Mouse (Mus musculus) kidney, adult 9 months (tissue): ENCODE measurements around the gene Olfr1418.
"Not testable (repeated sequence)": the region's sequence is repeated elsewhere in the genome, so short reads cannot be mapped to it uniquely, and the experiment has no call there.

ENCODE experiments used
- DNase-seq: peaks from one replicate; pipeline ENCODE4 v3.0.0; 2022

The Olfr1418 gene

DNA sequence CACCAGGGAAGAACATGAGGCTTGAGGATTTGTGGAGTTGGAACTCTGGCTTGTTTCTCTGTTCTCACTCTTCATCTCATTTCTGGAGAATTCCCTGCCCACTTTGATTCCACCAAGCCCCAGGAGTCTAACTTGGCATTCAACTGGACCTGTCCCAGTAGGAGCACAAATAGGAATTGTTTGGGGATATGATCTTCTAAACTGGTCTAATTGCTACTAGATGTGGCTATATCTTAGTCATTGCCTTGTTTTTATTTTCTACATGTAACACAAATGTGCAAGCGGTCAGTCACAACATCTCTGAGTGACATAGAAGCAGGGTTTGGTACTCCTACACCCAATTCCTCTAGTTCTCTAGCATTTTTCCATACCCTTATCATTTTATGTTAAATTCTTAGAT, at the start of gene Olfr1418:
Gene Olfr1418 (minus strand): TSS at position 101 of the 400 bp plus-strand sequence.
- no peak for DNase-seq

DNA sequence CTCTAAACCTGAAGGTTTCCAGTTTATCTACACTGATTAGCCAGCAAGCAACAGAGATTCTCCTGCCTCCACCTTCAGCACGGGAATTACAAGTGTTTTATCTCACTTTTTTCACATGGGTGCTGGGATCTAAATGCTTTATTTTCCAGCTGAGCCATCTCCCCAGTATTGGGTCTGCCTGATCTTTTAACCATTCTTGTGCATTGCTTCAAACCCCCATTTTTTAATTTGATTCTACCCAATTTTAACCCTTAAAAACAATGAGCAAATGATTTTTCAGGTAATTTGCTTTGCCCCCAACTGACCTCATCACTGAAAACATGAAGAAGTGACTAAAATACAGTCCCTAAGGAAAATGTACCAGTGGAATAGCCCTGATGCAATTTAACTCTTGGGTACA, 25.4 kb upstream of the Olfr1418 start, which contains the start of gene Olfr1420:
Gene Olfr1420 (plus strand): TSS at position 301 of the 400 bp plus-strand sequence.
- no peak for DNase-seq

DNA sequence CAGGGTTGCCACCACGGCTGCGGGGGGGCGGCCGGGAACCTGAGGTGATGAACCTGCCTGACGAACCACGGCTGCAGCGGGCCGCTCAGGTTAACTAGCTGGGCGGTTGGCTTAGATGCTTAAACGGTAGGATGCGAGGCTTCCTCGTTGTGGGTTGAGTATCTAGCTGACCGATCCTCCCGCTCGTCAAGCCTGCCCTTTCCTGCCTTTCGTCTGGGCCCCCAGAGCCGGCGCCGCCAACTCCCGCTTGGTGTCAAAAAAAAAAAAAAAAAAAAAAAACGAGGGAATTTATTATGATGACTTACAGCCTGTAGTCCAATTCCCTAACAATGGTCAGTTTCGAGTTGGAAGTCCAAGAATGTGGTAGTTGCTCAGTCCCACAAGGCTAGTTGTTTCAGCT, 17.5 kb upstream of the Olfr1418 start:
- not testable (repeated sequence) for DNase-seq

DNA sequence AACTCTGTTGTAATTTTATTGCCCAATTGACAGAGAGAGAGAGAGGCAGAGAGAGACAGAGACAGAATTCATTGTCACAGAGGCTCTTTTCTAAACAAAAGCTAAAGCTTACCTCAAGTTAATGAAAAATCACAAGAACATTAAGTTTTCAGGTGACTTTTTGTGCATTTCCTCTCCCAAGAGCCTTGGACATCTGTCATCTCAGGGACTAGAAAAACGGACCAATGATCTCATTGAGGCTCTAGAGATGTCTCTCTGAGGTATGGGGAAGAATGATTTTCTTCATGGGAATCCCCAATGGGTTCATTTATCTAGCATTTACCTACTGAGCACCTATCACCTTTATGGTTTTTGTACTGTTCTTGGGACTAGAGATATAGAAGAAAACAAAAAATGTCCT, 14.1 kb upstream of the Olfr1418 start, which contains the start of gene Olfr1419:
Gene Olfr1419 (minus strand): TSS at position 101 of the 400 bp plus-strand sequence.
- DNase-seq, result no peak

DNA sequence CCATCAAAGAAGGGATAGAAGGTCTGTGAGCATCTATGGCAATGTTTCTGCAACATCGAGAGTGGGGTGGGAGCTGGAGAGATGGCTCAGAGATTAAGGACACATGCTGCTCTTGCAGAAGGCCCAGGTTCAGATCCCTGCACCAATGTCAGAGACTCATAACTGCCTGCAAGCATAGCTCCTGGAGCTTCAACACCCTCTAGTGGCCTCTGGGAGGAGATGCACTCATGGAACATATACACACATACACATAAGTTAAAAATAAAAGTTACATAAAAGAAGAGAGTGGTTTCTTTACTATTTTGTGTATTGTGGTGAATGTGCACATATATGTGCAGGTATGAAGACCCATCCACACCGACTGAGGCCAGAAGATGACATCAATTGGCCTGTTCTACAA, 7.0 kb upstream of the Olfr1418 start:
- no peak for DNase-seq

DNA sequence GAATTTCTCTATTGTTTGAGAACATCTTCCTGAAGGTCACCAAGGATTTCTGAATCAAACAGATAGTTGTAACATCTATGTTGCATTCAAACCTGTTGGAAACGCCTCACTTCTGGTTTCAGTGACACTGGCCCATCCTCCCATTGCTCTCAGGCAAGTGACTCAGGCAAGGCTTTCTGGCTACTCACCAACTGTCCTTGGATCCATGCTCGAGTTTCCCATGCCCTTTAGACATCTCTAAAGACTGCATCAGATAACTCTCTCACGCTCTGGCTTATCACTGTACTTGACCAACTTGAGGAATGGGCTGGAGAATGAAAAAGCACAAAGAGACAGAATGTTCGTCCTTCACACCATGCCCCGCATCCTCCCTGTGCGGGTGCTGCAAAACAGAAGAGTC, 4.4 kb downstream of the Olfr1418 start:
- no peak for DNase-seq

DNA sequence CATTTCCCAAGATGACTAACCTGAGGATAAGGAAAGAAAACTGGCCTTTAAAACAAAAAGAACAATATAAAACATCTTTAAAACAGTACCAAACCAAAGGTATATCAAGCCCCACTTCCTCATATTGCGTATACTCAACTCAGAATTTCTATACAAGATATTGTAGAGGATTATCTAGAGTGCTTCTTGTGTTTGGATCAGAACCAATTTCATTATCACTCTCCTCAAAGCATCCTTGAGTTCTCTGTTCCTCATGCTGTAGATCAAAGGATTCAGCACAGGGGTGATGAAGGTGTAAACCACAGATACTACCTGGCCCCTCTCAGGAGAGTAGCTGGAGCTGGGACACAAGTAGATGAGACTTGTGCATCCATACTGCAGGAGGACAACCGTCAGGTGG, 6.0 kb downstream of the Olfr1418 start:
- no peak for DNase-seq

DNA sequence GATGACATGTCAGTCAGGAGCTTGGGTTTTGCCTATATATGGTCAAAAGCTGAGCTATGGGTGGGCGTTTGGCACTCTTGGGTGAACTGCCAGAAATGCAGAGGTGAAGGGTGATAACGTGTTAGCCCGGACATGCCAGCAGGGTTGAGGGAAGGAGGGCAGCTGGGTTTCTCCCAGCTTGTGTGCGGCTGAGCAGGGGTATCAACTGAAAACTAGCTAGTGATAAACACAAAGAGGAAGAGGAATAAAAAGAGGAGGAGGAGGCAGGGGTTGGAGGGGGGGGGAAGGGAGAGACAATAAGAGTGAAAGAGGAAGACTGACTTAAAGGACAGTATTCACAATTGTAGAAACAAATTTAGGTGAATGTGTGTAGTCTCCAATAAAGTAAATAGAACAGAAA, 8.2 kb downstream of the Olfr1418 start:
- DNase-seq, result no peak

DNA sequence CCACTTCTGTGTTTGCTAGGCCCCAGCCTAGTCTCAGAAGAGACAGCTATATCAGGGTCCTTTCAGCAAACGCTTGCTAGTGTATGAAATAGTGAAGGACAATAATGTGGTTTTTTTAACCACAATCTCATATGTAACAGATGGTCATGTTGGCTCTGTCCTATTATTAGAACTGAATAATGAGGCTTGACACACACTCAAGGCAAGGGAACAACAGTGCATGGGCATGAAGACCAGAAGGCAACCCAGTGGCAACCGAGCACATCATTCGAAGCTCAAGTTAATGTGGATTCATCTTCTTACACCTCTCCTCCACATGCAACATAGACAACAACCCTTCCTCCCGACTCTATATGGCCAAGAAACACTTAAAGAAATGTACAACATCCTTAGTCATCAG, 14.5 kb downstream of the Olfr1418 start:
- DNase-seq, result no peak

DNA sequence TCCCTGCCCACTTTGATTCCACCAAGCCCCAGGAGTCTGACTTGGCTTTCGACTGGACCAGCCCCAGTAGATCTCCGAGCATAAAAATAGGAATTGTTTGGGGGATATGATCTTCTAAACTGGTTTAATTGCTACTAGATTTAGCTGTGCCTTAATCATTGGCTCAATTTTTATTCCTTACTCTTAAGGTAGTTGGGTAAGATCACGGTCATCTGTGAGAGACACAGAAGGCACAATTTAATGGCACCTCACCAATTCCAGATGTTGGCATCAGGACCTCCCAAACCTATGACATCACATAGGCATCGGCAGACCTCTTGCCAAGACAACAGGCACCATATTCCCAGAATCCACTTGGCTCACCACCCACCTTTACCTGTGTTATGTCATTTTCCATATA, 21.7 kb downstream of the Olfr1418 start, which contains the start of gene Olfr1417:
Gene Olfr1417 (minus strand): TSS at position 101 of the 400 bp plus-strand sequence.
- DNase-seq, result no peak

DNA sequence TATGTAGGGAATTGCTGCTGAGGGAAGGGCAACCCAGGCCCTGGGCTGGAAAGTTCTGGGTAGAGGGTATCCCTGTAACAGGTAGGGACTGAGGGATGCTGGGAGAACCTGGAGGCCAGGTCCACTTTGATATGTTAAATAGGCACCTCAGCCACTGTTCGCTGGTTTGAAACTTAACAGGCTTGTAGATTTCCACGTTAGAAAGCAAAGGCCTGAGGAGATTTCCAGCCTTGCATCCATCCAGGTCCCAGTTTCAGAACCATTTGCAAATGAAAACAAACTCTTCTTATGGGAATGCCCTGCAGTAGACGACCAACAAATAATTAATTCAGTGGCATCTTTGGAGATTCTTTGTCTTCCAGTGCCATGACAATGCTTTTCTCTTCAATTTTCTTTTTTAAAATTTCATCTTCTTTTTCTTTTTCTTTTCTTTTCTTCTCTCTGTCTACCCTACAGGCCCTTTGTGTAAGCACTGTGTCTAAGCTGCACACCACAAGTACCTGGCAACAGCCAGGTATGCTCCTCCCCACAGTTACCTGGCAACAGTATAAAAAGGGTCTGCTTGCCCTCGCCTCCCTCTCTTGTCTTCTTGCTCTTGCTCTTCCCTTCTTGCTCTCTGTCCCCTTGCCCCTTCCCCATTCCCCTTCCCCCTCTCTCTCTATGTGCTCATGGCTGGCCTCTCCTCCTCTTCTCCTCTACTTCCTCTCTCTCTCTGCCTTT, 37.4 kb downstream of the Olfr1418 start:
- no peak for DNase-seq

DNA sequence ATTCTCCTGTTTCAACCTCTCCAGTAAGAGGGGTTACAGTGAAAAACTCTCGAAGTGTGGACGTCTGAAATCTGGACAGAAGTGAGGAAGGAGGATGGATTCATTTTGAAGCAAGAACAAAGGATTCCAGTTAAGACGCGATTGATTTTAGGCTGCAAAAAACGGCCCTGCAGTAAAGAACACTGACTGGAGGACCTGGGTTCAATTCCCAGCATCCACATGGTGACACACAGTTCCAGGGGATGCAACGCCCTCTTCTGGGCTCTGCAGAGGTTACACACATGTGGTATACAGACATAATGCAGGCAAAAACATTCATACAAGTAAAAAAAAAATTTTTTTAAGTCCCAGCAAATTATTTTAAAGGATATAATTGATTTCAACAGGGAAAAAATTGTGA, 40.7 kb downstream of the Olfr1418 start:
- no peak for DNase-seq

DNA sequence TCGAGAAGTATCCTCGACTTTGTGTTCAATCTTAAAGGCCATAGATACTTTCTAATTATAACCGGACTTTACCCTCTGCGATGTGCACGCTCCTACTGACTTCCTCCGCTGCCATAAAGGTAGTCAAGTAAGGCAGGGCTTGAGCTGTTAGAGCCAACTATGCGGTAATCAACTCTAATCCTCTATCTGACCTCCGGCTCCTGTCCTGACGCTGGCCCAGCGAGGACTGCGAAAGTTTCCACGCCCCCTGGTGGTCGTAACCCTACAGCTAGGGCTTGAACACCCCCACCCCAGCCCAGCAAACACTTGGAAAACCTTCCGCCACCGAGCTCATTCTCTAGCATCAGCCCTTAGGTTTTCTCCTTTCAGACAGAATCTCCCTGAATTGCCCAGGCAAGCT, 41.1 kb downstream of the Olfr1418 start:
- DNase-seq, result peak; percentile 85

DNA sequence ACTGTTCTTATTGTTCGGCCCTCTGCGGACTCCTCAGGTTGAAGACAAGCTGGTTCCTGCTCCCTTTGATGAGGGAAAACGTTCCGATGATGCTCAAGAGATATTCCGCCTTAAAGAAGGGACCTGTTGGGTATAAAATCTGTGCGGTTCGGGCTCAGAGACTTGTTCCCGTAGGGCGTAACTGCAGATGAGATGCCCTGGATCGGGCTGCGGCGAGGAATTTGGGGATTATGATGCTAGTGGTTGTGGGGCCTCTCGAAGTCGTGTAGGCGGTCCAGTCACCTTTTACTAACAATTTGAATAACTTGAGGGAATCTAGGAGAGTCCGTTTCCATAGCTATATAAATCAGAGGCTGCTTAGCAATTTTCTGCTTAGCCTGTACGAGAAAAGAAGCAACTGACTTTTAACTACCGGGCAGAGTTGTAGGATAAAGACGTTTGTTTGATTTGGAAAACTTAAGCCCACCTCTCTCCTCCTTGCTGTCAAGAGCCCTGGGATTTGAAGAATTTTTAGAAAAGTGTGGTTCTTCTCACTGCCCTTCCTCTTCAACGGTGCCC, 41.6 kb downstream of the Olfr1418 start, which contains the start of gene Stx3:
Gene Stx3 (minus strand): TSS at position 261 of the 558 bp plus-strand sequence.
- DNase-seq, result no peak

DNA sequence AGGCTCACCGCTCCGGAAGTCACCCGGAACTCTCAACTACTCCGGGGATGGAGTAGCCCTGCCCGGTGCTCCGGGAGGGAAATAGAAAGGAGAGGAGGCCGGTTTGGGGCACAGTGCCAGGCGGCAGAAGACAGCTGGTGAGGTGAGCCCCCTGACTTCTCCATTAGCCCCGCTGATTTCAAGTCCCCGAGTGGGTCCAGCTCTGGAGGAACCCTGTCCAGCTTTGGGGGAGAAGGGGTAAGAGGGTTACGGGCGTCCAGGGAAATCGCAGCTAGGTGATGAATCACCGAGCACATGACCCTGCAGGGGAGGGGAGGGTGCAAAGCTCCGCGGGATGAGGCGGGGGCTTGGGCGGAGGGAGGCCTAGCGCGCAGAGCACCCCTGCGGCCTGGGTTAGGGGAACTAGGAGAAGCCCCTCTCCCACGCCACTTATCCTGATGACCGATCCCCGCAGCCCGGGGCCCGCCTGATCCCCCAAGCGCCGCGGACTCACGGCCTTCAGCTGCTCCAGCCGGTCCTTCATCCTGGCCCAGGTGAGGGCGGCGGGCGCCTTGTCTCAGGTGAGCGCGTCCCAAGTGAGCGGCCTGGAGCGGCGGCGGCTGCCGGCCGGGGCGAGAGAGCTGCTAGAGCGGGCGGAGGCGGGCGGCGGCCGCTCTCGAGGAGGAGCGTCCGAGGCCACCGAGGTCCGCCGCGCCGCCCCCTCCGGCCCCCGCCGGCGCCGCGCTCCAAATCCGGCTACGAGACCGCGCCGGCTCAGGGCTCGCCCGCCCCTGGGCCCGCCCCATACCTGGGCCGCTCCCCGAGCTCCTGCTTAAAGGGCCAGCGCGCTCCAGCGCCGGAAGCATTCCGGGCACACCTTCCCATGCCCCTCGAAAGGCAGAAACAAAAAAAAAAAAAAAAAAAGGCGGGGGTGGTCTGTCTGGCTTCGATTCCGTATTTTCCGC, 42.4 kb downstream of the Olfr1418 start:
- peak; percentile 77 for DNase-seq

DNA sequence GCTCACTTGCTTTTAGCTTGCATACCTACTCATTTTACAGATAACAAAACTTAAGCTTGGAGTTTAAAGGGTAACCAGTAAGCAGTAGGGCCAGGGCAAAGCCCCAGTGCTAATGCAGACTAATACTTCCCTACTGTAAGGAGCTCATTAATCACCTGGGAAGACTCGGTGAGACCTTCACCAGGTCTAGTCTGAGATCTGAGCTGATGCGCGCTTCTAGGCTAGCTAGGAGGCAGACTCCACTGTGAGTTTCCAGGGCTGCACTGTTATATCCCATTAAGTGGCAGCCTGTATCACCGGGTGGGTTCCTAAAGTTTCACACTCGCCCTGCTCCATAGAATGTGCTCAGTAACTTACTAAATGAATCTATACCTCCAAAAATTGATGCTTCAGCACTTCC, 43.3 kb downstream of the Olfr1418 start:
- DNase-seq, result no peak

DNA sequence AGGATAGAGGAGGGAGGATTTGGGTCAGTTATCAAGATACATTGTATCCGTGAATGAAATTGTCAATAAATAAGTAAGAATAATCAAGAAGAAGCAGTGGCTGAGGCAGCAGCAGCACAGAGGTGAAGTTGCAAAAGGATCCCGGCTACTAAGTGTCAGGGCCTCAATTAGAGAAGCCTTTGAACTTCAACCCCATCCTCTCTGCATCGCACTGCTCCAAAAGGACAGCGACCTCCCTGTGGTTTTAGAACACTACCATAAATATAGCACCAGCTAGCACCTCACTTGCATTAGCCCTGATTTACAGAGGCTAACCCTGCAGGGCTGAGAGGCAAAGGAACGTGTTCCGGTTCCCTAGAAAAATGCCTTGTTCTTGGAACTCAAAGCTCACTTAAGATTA, 44.2 kb downstream of the Olfr1418 start:
- DNase-seq, result peak; percentile 64

DNA sequence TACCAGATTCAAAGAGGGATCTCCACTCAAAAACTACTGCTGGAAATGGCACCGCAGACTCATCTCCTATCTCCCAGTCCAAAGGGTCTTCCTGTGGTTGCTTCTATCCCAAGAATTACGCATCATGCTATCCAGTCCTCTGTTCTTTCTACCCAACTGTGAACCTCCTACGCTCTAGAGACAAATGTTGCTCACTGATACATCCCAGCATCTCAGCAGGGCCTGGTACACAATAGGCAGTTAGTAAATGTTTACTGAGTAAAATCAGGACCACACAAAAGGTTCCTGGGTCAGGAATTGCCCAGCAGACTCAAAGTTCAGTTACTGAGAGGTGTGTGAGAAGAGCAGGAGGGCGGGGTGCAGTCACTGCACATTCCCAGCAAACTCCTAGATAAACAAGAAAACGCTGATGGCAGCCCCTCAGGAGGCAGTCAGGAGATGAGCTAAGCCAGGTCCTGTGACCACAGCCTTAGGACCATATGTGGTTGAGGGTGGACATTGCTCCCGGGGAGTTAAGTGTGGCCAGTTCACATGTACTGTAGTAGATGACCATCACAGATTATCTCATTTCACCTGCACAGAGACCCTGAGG, 46.0 kb downstream of the Olfr1418 start:
- peak; percentile 87 for DNase-seq

DNA sequence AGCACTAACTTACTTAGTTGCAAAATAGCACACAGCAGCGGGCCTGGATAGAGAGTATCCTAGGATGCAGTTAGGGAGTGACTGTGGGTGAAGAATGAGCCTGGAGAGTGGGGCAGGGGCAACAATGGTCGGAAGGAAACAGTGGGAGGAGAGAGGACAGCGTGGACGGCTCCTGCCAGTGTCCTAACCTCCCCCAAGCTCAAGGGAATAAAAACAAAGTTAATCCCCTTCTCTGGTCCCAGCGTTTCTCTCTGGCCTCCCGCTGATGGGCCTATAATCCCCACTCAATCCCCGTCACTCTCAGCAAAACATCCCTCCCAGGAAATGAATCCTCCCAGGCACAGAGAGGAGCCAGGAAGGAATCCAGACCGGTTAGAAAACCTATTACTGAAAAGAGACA, 47.2 kb downstream of the Olfr1418 start:
- no peak for DNase-seq

DNA sequence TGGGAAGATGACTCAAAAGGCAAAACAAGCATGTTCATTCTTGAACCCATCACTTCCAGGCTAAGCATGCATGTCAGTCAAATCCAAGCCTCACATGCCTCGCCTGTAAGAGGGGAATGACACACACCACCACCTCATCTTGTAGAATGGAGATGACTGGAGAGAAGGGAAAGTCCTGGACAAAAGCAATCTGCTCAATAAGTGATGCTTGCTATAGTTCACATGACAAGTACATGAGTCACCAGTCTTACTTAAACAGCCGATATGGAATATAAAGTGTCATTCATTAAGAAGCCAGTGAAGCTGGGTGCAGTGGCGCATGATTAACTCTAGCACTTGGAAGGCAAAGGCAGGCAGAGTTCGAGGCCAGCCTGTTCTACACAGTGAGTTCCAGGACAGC, 47.7 kb downstream of the Olfr1418 start:
- DNase-seq, result no peak

DNA sequence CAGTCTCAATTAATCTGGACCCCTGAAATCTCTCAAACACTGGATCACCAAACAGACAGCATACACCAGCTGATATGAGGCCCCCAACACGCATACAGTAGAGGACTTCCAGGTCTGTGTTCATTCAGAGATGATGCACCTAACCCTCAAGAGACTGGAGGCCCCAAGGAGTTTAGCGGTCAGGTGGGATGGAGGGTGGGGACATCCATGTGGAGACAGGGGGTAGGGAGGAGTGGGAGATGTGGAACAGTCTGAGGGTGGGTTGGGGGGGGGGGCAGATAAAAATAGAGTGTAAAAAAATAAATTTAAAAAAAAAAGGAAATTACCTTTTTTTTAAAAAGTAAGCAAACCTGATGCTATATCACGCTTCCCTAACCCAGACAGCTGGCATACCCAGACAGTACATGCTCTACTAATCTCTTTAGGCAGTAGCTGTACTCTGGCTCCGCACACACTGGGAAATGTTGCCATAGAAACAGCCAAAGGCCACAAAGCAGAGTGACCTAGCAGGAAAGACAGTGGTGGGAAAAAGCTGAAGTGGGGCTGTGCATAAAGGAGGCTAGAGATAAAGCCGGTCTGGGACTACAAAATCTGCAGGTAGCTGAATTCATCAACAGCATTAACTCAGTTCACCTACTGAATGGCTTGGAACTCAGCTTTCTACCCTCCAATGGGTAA, 49.0 kb downstream of the Olfr1418 start:
- peak; percentile 70 for DNase-seq

DNA sequence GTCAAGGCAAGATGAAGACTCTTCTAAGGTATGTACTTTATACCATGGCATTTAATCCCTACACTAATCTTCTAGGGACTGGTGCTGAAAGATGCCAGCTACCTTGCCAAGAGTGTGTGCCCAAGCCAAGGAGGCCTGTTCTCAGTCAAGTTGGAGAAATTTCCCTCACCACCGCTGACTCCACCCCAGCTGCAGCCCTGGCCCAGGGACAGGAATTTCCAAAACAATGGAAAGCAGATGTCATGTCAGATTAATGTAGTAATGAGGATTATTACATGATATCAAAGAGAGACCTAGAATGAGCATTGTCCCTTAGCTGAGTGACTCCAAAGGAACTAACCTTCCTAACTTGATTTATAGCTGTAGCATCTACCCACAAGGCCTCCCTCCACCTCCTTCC, 50.0 kb downstream of the Olfr1418 start:
- peak; percentile 37 for DNase-seq
